Mouse (Mus musculus) stomach, embryonic 15.5 days (tissue): ENCODE data around the gene Klhdc3. TPM values are rescaled to one million over a fixed set of nuclear protein-coding genes. Genes with fewer than 3 reads are reported as not detected.

Source experiments
- ATAC-seq: fragments of 200-750 bp; cut with Nextera tagmentation; 2 replicates; pipeline ENCODE4 v1.8.0; 2017; ENCODE audit warnings: low read depth, moderate number of reproducible peaks, moderate TSS enrichment; ENCODE audit not compliant: insufficient read depth, low FRiP score
- H3K27ac ChIP-seq: fragments of 300-500 bp; sonication (generic); 2 replicates; pipeline ENCODE4 v1.5.1; 2015; ENCODE audit warnings: mild to moderate bottlenecking, inconsistent platforms
- H3K27me3 ChIP-seq: fragments of 300-500 bp; sonication (generic); replicated peaks from 2 replicates; pipeline ENCODE4 v1.6.1; 2015; ENCODE audit warnings: inconsistent platforms
- H3K36me3 ChIP-seq: fragments of 300-500 bp; sonication (generic); 2 replicates; pipeline ENCODE4 v1.6.1; 2015; ENCODE audit warnings: inconsistent platforms
- H3K4me1 ChIP-seq: fragments of 300-500 bp; sonication (generic); 2 replicates; pipeline ENCODE4 v1.6.1; 2015; ENCODE audit warnings: inconsistent platforms
- H3K4me2 ChIP-seq: fragments of 300-500 bp; sonication (generic); 2 replicates; pipeline ENCODE4 v1.6.1; 2015; ENCODE audit warnings: mild to moderate bottlenecking, inconsistent platforms
- H3K4me3 ChIP-seq: fragments of 300-500 bp; sonication (generic); replicated peaks from 2 replicates; pipeline ENCODE4 v1.5.1; 2015; ENCODE audit warnings: inconsistent platforms
- H3K9ac ChIP-seq: fragments of 300-500 bp; sonication (generic); 2 replicates; pipeline ENCODE4 v1.6.1; 2015; ENCODE audit warnings: inconsistent platforms
- H3K9me3 ChIP-seq: fragments of 300-500 bp; sonication (generic); 2 replicates; pipeline ENCODE4 v1.6.1; 2016; ENCODE audit warnings: inconsistent platforms
- WGBS: fragments of 180-500 bp; shearing (Covaris S2); methylation state at CpG from one replicate; pipeline ENCODE4 v1.1.7; 2015; 5-methylcytosine and 5-hydroxymethylcytosine counted together
- polyA plus RNA-seq: library from polyadenylated mRNA; unstranded; fragments of >200 nt; fragmentation: Nextera tagmentation; extraction: Ambion mirVana; gene quantifications from 2 replicates; pipeline ENCODE4 v1.2.1, GENCODE M21; 2015

Gene Klhdc3
- polyA plus RNA-seq, 1 experiment from 2014 or later = 102 TPM

- peak; percentile 19; the same call in 1 of the 2 replicates for ATAC-seq
- H3K4me1 ChIP-seq = peaks cover 28% of the 10 kb centered on the region
- H3K9me3 ChIP-seq = no peaks in the 10 kb centered on the region
- peaks cover 37% of the 10 kb centered on the region for H3K36me3 ChIP-seq
- peak overlapping the region; percentile 87 for H3K27ac ChIP-seq
- H3K27me3 ChIP-seq = no peaks in the 10 kb centered on the region
- WGBS = 22% methylated on average over 15 of the region's 15 CpGs
- peak overlapping the region; percentile 78 for H3K4me3 ChIP-seq
- peak overlapping the region; percentile 60 for H3K4me2 ChIP-seq
- 0 out of 2 replicates have a peak overlapping the region, but pooled peaks have one; percentile 9 for H3K9ac ChIP-seq
Observed at GRCm38 (mm10) chr17:46674530-46675283, 6.0 kb downstream of the Klhdc3 start.

GRCm38 (mm10) chr17:46673850-46674529, 6.7 kb downstream of the Klhdc3 start, which contains the start of gene Rrp36:
Gene Rrp36 (minus strand): TSS chr17:46674352.
- Histone ChIP-seq H3K9me3 (no peaks in the 10 kb centered on the region), H3K4me1 (peaks cover 22% of the 10 kb centered on the region), H3K4me2 (peak within 1 kb of the TSS; percentile 60), H3K9ac (peak within 1 kb of the TSS; percentile 61), H3K27me3 (no peaks in the 10 kb centered on the region), H3K36me3 (peaks cover 45% of the 10 kb centered on the region), H3K4me3 (peak within 1 kb of the TSS; percentile 78), H3K27ac (peak within 1 kb of the TSS; percentile 87)
- WGBS = 1% methylated on average over 43 of the region's 43 CpGs
- ATAC-seq = peak; percentile 92

GRCm38 (mm10) chr17:46669911-46670310, 10.8 kb downstream of the Klhdc3 start:
- no peak overlapping the region for H3K4me3 ChIP-seq
- WGBS = 95% methylated on average over 10 of the region's 10 CpGs
- H3K9ac ChIP-seq = no peak overlapping the region
- no peak overlapping the region for H3K27ac ChIP-seq
- no peaks in the 10 kb centered on the region for H3K27me3 ChIP-seq
- H3K36me3 ChIP-seq = peaks cover 25% of the 10 kb centered on the region
- no peaks in the 10 kb centered on the region for H3K9me3 ChIP-seq
- ATAC-seq = no peak
- peaks cover 10% of the 10 kb centered on the region for H3K4me1 ChIP-seq
- no peak overlapping the region for H3K4me2 ChIP-seq

GRCm38 (mm10) chr17:46667712-46668111, 13.0 kb downstream of the Klhdc3 start:
- Histone ChIP-seq H3K4me3 (no peak overlapping the region), H3K36me3 (peaks cover 45% of the 10 kb centered on the region), H3K9ac (no peak overlapping the region), H3K4me2 (no peak overlapping the region), H3K27me3 (no peaks in the 10 kb centered on the region), H3K9me3 (no peaks in the 10 kb centered on the region), H3K4me1 (no peaks in the 10 kb centered on the region), H3K27ac (no peak overlapping the region)
- ATAC-seq = no peak
- WGBS = 89% methylated on average over 16 of the region's 16 CpGs

GRCm38 (mm10) chr17:46662730-46663129, 18.0 kb downstream of the Klhdc3 start:
- Histone ChIP-seq H3K4me3 (no peak overlapping the region), H3K9me3 (no peaks in the 10 kb centered on the region), H3K36me3 (peaks cover 71% of the 10 kb centered on the region), H3K27me3 (no peaks in the 10 kb centered on the region), H3K27ac (no peak overlapping the region), H3K9ac (no peak overlapping the region), H3K4me1 (no peaks in the 10 kb centered on the region), H3K4me2 (no peak overlapping the region)
- WGBS = 86% methylated on average over 5 of the region's 5 CpGs
- ATAC-seq = no peak

- no peak overlapping the region for H3K4me3 ChIP-seq
- H3K4me2 ChIP-seq = no peak overlapping the region
- H3K9me3 ChIP-seq = no peaks in the 10 kb centered on the region
- H3K9ac ChIP-seq = no peak overlapping the region
- no peak overlapping the region for H3K27ac ChIP-seq
- no peaks in the 10 kb centered on the region for H3K4me1 ChIP-seq
- WGBS = 91% methylated on average over 12 of the region's 12 CpGs
- no peaks in the 10 kb centered on the region for H3K27me3 ChIP-seq
- peaks cover 79% of the 10 kb centered on the region for H3K36me3 ChIP-seq
- no peak for ATAC-seq
Observed at GRCm38 (mm10) chr17:46661981-46662380, 18.7 kb downstream of the Klhdc3 start.

- H3K4me3 ChIP-seq = no peak overlapping the region
- WGBS = 94% methylated on average over 9 of the region's 9 CpGs
- H3K27me3 ChIP-seq = no peaks in the 10 kb centered on the region
- H3K4me2 ChIP-seq = no peak overlapping the region
- H3K36me3 ChIP-seq = peaks cover 82% of the 10 kb centered on the region
- no peak overlapping the region for H3K27ac ChIP-seq
- no peak for ATAC-seq
- no peaks in the 10 kb centered on the region for H3K9me3 ChIP-seq
- no peak overlapping the region for H3K9ac ChIP-seq
- no peaks in the 10 kb centered on the region for H3K4me1 ChIP-seq
Observed at GRCm38 (mm10) chr17:46661351-46661750, 19.4 kb downstream of the Klhdc3 start.

- H3K27ac ChIP-seq = no peak overlapping the region
- no peak overlapping the region for H3K4me3 ChIP-seq
- H3K4me1 ChIP-seq = peaks cover 21% of the 10 kb centered on the region
- no peak for ATAC-seq
- H3K27me3 ChIP-seq = no peaks in the 10 kb centered on the region
- no peak overlapping the region for H3K4me2 ChIP-seq
- WGBS = 75% methylated on average over 6 of the region's 6 CpGs
- no peak overlapping the region for H3K9ac ChIP-seq
- no peaks in the 10 kb centered on the region for H3K9me3 ChIP-seq
- H3K36me3 ChIP-seq = peaks cover 75% of the 10 kb centered on the region
Observed at GRCm38 (mm10) chr17:46656054-46656453, 24.7 kb downstream of the Klhdc3 start.

- 68% methylated on average over 20 of the region's 20 CpGs for WGBS
- no peaks in the 10 kb centered on the region for H3K9me3 ChIP-seq
- H3K4me3 ChIP-seq = peak overlapping the region; percentile 67
- H3K4me2 ChIP-seq = peak overlapping the region; percentile 70
- peaks cover 40% of the 10 kb centered on the region for H3K36me3 ChIP-seq
- no peak for ATAC-seq
- H3K4me1 ChIP-seq = peaks cover 31% of the 10 kb centered on the region
- peak overlapping the region; percentile 74; the same call in 1 of the 2 replicates for H3K9ac ChIP-seq
- no peaks in the 10 kb centered on the region for H3K27me3 ChIP-seq
- peak overlapping the region; percentile 96; the same call in 1 of the 2 replicates for H3K27ac ChIP-seq
Observed at GRCm38 (mm10) chr17:46651755-46652547, 28.8 kb downstream of the Klhdc3 start.

GRCm38 (mm10) chr17:46651292-46651691, 29.4 kb downstream of the Klhdc3 start:
- WGBS = 66% methylated on average over 17 of the region's 17 CpGs
- Histone ChIP-seq H3K4me1 (peaks cover 33% of the 10 kb centered on the region), H3K36me3 (peaks cover 33% of the 10 kb centered on the region), H3K27ac (peak overlapping the region; percentile 96), H3K9ac (peak overlapping the region; percentile 74; the same call in 1 of the 2 replicates), H3K27me3 (no peaks in the 10 kb centered on the region), H3K4me3 (peak overlapping the region; percentile 67), H3K9me3 (no peaks in the 10 kb centered on the region), H3K4me2 (peak overlapping the region; percentile 70)
- no peak for ATAC-seq

GRCm38 (mm10) chr17:46650232-46651031, 30.3 kb downstream of the Klhdc3 start, which contains the start of gene Cul7:
Gene Cul7 (plus strand): TSS chr17:46650337.
- ATAC-seq = peak; percentile 92
- H3K4me3 ChIP-seq = peak within 1 kb of the TSS; percentile 67
- no peaks in the 10 kb centered on the region for H3K9me3 ChIP-seq
- peak within 1 kb of the TSS; percentile 96 for H3K27ac ChIP-seq
- peak within 1 kb of the TSS; percentile 74 for H3K9ac ChIP-seq
- H3K27me3 ChIP-seq = no peaks in the 10 kb centered on the region
- peaks cover 25% of the 10 kb centered on the region for H3K36me3 ChIP-seq
- under 1% methylated on average over 58 of the region's 58 CpGs for WGBS
- H3K4me1 ChIP-seq = peaks cover 33% of the 10 kb centered on the region
- peak within 1 kb of the TSS; percentile 70 for H3K4me2 ChIP-seq
